Mouse (Mus musculus) heart, embryonic 12.5 days (tissue): ENCODE data around the gene Tmem208. TPM values are rescaled to one million over a fixed set of nuclear protein-coding genes. Genes with fewer than 3 reads are reported as not detected.
A peak's percentile ranks its signal among the peaks of the same experiment; 100 is the strongest.

Experiments
- ATAC-seq: fragments of 200-750 bp; cut with Nextera tagmentation; 2 replicates; pipeline ENCODE4 v1.8.0; 2017; ENCODE audit warnings: moderate TSS enrichment, moderate library complexity; ENCODE audit not compliant: insufficient number of reproducible peaks, low FRiP score
- H3K27ac ChIP-seq: fragments of 300-500 bp; sonication (generic); 2 replicates; pipeline ENCODE4 v1.5.1; 2016; ENCODE audit warnings: mild to moderate bottlenecking, moderate library complexity; ENCODE audit not compliant: poor library complexity, severe bottlenecking
- H3K27me3 ChIP-seq: fragments of 300-500 bp; sonication (generic); replicated peaks from 2 replicates; pipeline ENCODE4 v1.6.1; 2016; ENCODE audit warnings: mild to moderate bottlenecking, moderate library complexity
- H3K36me3 ChIP-seq: fragments of 300-500 bp; sonication (generic); 2 replicates; pipeline ENCODE4 v1.6.1; 2016; ENCODE audit warnings: mild to moderate bottlenecking, moderate library complexity
- H3K4me1 ChIP-seq: fragments of 300-500 bp; sonication (generic); replicated peaks from 2 replicates; pipeline ENCODE4 v1.6.1; 2016; ENCODE audit warnings: mild to moderate bottlenecking
- H3K4me2 ChIP-seq: fragments of 300-500 bp; sonication (generic); 2 replicates; pipeline ENCODE4 v1.6.1; 2016; ENCODE audit warnings: mild to moderate bottlenecking, moderate library complexity
- H3K4me3 ChIP-seq: fragments of 300-500 bp; sonication (generic); 2 replicates; pipeline ENCODE4 v1.5.1; 2016; ENCODE audit warnings: mild to moderate bottlenecking
- H3K9ac ChIP-seq: fragments of 300-500 bp; sonication (generic); 2 replicates; pipeline ENCODE4 v1.6.1; 2016; ENCODE audit warnings: mild to moderate bottlenecking, moderate library complexity
- H3K9me3 ChIP-seq: fragments of 300-500 bp; sonication (generic); replicated peaks from 2 replicates; pipeline ENCODE4 v1.6.1; 2016; ENCODE audit warnings: mild to moderate bottlenecking, moderate library complexity
- WGBS: fragments of 180-500 bp; shearing (Covaris S2); methylation state at CpG from one replicate; pipeline ENCODE4 v1.1.7; 2016; 5-methylcytosine and 5-hydroxymethylcytosine counted together
- polyA plus RNA-seq: library from polyadenylated mRNA; unstranded; fragments of >200 nt; fragmentation: Nextera tagmentation; extraction: Ambion mirVana; gene quantifications from 2 replicates; pipeline ENCODE4 v1.2.1, GENCODE M21; 2016

The Tmem208 gene
- polyA plus RNA-seq, 1 experiment from 2014 or later, result 80.7 TPM

DNA sequence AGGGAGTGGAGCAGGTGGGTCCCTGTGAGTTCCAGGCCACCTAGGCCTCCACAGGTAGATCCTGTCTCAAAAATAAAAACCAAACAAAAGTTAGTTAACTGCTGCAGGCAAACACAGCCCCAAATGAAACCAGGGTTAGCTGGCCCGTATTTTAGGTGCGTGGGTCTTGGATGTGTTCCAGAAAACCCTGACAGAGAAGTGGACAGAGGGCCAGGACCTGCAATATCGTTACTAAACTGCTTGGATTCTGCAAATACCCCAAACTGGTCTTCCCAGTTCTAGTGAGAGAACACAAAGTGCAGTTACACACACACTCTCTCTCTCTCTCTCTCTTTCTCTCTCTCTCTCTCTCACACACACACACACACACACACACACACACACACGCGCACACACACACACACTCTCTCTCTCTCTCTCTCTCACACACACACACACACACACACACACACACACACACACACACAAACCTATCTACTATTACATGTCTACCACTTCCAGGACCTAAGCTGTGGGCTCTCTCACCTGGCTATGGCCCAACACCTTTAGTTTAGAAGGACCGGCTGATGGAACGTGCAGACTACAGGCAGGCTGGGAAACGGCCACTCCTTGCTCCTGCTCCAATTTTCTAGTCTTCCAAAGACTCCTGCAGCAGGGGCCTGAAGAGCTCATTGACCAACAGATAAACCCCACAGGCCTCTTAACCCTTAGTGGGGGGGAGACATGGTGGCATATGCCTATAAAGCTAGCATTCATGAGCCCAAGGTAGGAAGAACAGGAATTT, 17.8 kb downstream of the Tmem208 start:
- Histone ChIP-seq H3K27ac (no peak overlapping the region), H3K36me3 (no peaks in the 10 kb centered on the region), H3K4me3 (no peak overlapping the region), H3K4me2 (peak overlapping the region; percentile 4; the same call in 1 of the 2 replicates), H3K9ac (no peak overlapping the region), H3K4me1 (peaks cover 67% of the 10 kb centered on the region), H3K9me3 (no peaks in the 10 kb centered on the region), H3K27me3 (no peaks in the 10 kb centered on the region)
- WGBS, result 54% methylated on average over 8 of the region's 8 CpGs
- no peak for ATAC-seq

DNA sequence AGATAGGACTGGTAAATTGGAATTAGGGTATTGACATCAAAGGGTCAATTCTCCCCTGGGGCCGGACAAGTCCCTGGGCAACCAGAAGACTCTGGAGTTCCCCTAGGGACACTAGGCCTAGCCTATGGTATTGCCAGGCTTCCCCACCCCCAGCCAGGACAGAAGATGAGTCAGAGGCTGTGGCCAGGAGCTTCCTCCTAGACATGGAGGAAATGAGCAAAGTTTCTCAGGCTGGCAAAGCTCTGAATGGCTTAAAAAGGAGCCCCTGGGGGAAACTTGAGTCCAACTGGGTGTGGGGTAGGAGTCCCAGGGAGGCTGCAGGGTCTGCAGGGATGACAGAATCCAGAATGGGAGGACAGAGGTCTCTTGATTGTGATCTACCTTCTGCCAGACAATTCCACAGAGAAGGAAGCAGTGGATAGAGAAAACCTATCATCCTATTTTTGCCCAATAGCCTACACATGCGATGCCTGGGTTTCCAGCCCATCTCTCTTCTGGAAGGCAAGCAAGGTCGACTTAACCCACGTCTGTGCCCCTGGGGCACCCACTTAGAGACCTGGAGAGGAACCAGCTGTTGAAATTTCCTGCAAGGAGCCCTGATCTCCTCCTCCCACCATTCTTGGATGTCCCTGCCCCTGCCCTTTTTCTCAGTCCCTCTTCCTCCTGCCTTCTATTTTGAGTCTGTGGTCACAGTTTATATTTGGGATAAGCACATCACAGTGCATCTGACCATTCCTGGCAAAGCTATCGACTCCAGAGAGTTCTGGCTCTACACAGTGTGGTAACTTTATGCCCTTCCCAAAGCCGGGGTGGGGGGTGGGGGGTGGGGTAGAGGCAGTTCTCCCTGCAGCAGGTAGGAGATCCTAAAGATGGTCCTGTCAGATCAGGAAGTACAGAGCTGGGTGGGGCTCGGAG, 19.2 kb downstream of the Tmem208 start:
- Histone ChIP-seq H3K9ac (peak overlapping the region; percentile 88; the same call in 1 of the 2 replicates), H3K4me1 (peaks cover 64% of the 10 kb centered on the region), H3K36me3 (no peaks in the 10 kb centered on the region), H3K9me3 (no peaks in the 10 kb centered on the region), H3K27me3 (no peaks in the 10 kb centered on the region), H3K4me3 (peak overlapping the region; percentile 78), H3K4me2 (peak overlapping the region; percentile 99), H3K27ac (peak overlapping the region; percentile 54)
- no peak for ATAC-seq
- WGBS, result 41% methylated on average over 7 of the region's 7 CpGs

DNA sequence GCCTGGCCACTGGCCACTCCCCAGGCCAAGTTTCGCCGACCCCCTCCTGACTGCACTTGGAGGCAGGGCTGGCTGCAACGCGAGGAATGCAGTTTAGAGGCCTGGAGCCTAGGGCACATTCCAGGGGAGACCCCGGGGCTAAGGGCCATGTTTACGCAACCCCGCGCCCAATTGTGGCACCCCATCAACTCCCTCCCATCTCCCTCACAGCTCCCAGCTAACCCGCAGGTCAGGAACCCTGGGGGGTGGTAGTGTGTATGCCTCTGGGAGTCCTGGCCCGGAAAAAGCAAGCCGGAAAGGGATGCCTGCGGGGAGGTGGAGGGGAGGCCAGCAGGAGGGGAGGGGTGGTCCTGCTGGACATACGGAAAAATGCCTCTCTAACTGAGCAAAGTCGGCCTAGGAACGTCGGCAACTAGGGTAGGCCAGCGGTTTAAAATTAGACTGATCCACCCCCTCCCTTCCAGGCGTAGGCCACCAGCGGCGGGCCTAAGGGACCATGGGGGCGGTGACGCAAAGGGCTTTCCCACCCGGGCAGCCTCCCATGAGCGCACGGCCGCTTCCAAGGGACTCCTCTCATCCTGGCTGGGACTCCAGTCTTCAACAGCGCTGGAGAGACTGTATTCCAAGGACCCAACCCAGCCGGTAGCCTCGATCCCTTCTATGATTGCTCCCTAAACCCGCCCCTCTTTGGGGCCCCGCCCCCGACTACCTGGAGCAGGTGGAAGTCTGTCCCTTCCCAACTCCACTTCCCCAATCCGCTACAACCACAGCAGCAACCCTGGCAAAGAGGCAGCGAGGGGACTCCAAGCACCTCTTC, 20.7 kb downstream of the Tmem208 start:
- Histone ChIP-seq H3K4me3 (peak overlapping the region; percentile 78), H3K9me3 (no peaks in the 10 kb centered on the region), H3K4me2 (peak overlapping the region; percentile 99), H3K27ac (peak overlapping the region; percentile 92), H3K27me3 (no peaks in the 10 kb centered on the region; the same call in 1 of the 2 replicates), H3K9ac (peak overlapping the region; percentile 88), H3K4me1 (peaks cover 56% of the 10 kb centered on the region), H3K36me3 (no peaks in the 10 kb centered on the region)
- peak; percentile 40 for ATAC-seq
- under 1% methylated on average over 34 of the region's 34 CpGs for WGBS

DNA sequence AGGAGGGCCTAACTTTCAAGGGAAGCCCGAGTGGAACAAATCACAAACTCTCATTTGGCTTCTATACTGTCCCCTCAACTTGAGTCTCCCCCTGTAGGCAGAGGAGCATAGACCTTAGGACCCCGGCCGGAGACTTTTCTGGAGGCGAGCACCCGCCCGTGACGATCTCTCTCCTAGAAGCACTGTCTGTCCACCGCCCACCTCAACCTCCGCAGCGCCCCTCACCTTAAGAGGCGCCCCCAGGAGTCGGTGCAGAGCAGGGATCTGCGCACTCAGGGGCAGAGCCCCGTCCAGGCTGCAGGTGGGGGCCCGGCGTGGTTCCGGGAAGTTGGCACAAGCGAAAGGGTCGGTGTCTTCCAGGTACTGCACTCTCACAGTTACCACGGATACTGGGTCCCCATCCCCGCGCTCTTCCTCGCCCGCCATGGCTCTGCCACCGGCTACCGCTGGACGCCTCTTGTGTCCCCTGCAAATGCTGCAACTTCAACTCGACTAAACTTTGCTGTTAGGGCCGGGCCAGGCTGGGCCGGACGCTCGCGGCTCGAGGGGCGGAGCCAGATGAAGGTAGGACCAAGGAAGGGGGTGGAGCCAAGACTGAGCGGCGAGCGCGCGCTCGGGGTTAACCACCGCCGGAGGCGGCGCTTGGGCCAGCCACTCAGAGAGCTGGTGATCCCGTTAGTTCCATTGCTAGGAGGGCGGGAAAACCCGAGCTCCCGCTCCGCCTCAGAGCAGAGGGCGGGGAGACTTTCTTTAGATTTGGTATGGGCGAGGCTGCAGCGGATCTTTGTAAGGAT, 21.5 kb downstream of the Tmem208 start, which contains the start of gene Fhod1:
Gene Fhod1, minus strand, starts transcription at position 526 of the 794 bp plus-strand sequence.
- H3K36me3 ChIP-seq, result no peaks in the 10 kb centered on the region
- H3K4me1 ChIP-seq, result peaks cover 52% of the 10 kb centered on the region
- WGBS, result under 1% methylated on average over 53 of the region's 53 CpGs
- ATAC-seq, result peak; percentile 90
- H3K27ac ChIP-seq, result peak within 1 kb of the TSS; percentile 92
- H3K9ac ChIP-seq, result peak within 1 kb of the TSS; percentile 88
- H3K27me3 ChIP-seq, result no peaks in the 10 kb centered on the region; the same call in 1 of the 2 replicates
- peak within 1 kb of the TSS; percentile 78 for H3K4me3 ChIP-seq
- peak within 1 kb of the TSS; percentile 99 for H3K4me2 ChIP-seq
- no peaks in the 10 kb centered on the region for H3K9me3 ChIP-seq

DNA sequence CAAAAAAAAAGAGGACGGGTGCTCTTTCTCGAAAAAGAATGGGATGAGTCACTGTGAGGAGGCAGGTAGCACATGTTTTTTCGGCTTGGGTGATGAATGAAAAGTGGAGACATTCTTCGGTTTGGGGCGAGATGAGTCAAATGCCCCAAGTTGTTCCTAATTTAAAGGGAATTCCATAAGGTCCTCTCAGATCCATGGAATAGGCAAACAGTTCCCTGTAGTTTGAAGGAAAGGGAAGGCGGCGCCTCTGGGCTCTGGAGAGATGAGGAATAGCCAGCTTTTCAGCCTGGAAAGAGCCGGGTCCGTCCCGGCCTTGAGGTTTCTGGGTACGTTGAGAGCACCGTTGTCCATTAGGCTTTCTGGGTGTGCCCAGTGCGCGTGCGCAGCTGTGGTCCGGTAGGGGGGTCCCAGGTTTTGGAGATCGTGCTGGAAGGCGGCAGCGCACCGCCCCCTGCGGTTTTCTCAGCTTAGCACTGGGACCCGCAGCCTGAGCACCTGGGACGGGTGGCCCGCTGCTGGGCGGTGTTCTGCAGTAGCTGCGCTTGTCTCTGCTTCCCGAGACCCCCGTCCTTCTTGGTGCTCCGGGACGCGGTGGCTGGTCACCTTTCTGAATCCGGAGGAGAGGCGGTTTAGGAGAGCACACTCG, 22.4 kb downstream of the Tmem208 start, which contains the start of gene Slc9a5:
Gene Slc9a5, plus strand, starts transcription at position 394 of the 646 bp plus-strand sequence.
- Histone ChIP-seq H3K4me3 (peak within 1 kb of the TSS; percentile 78), H3K9me3 (no peaks in the 10 kb centered on the region), H3K36me3 (no peaks in the 10 kb centered on the region), H3K4me1 (peaks cover 49% of the 10 kb centered on the region), H3K27ac (peak within 1 kb of the TSS; percentile 92), H3K4me2 (peak within 1 kb of the TSS; percentile 99), H3K27me3 (no peaks in the 10 kb centered on the region; the same call in 1 of the 2 replicates), H3K9ac (peak within 1 kb of the TSS; percentile 88)
- WGBS, result under 1% methylated on average over 34 of the region's 34 CpGs
- ATAC-seq, result no peak

DNA sequence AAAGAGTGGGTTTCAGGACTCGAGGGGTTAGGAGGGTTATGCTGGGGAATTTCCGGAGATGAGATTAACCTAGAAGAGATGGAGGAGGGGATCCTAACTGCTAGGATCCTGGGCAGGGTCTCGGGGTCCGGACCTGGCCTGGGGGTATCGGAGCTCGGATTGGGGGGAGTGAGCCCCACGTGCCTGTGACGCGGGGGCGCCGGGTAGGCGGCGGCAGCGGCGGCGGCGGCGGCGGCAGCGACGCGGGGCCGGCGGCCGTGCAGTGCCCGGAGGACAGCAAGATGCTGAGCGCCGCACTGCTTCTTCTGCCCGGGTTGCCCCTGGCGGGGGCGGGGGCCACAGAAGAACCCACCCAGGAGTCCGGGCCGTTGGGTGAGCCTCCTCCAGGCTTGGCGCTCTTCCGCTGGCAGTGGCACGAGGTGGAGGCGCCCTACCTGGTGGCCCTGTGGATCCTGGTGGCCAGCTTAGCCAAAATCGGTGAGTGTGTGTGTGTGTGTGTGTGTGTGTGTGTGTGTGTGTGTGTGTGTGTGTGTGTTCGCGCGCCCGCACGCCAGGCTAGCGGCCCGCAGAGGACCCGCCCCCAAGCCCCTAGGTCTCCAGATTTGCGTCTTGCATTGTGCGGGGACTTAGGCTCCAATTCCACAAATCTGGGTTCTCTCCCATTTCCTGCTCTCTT, 23.1 kb downstream of the Tmem208 start:
- WGBS, result 0% methylated on average over 37 of the region's 48 CpGs
- Histone ChIP-seq H3K4me1 (peaks cover 43% of the 10 kb centered on the region), H3K9me3 (no peaks in the 10 kb centered on the region), H3K27ac (no peak overlapping the region), H3K36me3 (no peaks in the 10 kb centered on the region), H3K27me3 (no peaks in the 10 kb centered on the region; the same call in 1 of the 2 replicates), H3K9ac (peak overlapping the region; percentile 74), H3K4me2 (peak overlapping the region; percentile 99), H3K4me3 (peak overlapping the region; percentile 78)
- no peak for ATAC-seq

DNA sequence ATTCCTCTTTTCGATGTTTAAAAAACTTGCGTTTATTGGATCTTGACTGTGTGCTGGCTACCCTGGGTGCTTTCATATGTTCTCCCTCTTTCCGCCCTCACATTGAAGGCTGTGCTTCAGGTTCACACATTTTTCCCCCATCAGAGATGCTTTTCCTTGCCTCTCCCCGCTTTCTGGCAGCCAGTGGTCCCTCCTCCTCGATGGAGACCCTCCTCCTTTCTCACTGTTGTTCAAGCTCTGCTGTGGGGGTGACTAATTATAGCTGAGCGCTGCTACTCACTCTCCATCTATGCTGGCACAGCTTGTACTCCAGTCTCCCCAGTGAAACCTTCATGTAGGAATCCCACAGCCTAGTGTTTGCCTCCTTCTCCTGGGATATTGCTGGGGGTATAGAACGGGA, 24.0 kb downstream of the Tmem208 start:
- no peak for ATAC-seq
- Histone ChIP-seq H3K4me3 (peak overlapping the region; percentile 78; the same call in 1 of the 2 replicates), H3K36me3 (no peaks in the 10 kb centered on the region), H3K9ac (no peak overlapping the region; the same call in 1 of the 2 replicates), H3K4me2 (peak overlapping the region; percentile 99), H3K4me1 (peaks cover 39% of the 10 kb centered on the region), H3K27ac (no peak overlapping the region; the same call in 1 of the 2 replicates), H3K27me3 (no peaks in the 10 kb centered on the region; the same call in 1 of the 2 replicates), H3K9me3 (no peaks in the 10 kb centered on the region)
- WGBS, result 25% methylated on average over 7 of the region's 7 CpGs

DNA sequence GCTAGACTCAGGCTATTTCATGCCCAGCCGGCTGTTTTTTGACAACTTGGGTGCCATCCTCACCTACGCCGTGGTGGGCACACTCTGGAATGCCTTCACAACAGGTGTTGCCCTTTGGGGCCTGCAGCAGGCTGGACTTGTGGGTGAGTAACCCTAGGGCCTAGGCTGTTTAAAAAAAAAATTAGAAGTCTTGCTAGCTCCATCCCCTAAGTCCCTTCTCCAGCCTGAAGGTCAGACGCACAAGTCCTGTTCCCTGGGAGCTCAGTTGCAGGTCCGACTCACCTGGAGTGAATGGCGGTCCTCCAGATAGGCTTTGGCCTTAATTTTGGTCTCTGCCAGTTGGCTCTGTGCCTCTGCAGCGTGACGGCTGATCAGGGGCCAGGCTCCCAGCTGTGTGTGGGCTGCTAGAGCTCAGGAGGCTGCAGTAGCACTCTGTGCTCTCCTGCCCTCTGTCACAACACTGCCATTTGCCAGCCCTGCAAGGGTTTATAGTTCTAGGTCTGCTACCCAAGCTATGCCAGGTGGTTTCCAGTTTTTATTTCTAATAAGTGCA, 27.5 kb downstream of the Tmem208 start:
- H3K4me3 ChIP-seq, result no peak overlapping the region
- 77% methylated on average over 8 of the region's 8 CpGs for WGBS
- H3K9ac ChIP-seq, result no peak overlapping the region
- H3K27me3 ChIP-seq, result peaks cover 5% of the 10 kb centered on the region; the same call in 1 of the 2 replicates
- H3K36me3 ChIP-seq, result no peaks in the 10 kb centered on the region
- no peak overlapping the region for H3K27ac ChIP-seq
- peaks cover 25% of the 10 kb centered on the region for H3K4me1 ChIP-seq
- no peak for ATAC-seq
- H3K4me2 ChIP-seq, result no peak overlapping the region
- no peaks in the 10 kb centered on the region for H3K9me3 ChIP-seq

DNA sequence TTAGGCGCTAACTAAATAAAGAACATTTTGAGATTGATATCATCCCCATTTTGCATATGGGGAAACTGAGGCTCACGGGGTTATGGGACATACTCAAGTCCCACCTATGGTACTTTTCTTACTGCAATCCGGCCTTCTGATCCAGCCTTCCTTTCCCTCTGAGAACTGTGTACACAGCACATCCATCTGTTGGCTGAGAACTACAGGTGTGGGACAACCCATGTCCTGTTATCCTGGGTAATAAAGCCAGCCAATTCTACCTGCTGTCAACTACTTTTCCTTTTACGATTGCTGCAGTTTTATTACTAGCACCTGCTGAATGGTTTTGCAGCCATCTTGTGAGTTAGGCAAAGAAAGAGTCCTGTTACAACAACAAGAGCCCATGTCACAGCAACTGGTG, 28.4 kb downstream of the Tmem208 start:
- peaks cover 5% of the 10 kb centered on the region; the same call in 1 of the 2 replicates for H3K27me3 ChIP-seq
- H3K27ac ChIP-seq, result no peak overlapping the region
- H3K4me2 ChIP-seq, result no peak overlapping the region
- H3K9ac ChIP-seq, result no peak overlapping the region
- H3K9me3 ChIP-seq, result no peaks in the 10 kb centered on the region
- ATAC-seq, result no peak
- H3K36me3 ChIP-seq, result no peaks in the 10 kb centered on the region
- no peak overlapping the region for H3K4me3 ChIP-seq
- peaks cover 23% of the 10 kb centered on the region for H3K4me1 ChIP-seq
- 88% methylated on average over 4 of the region's 4 CpGs for WGBS
